Mouse (Mus musculus) heart, adult 2 months (tissue): ENCODE measurements around the gene Map1lc3b. TPM values are rescaled to one million over a fixed set of nuclear protein-coding genes. Genes with fewer than 3 reads are reported as not detected.

ENCODE experiments used
- DNase-seq, 2 experiments: peaks; one replicate each; pipeline ENCODE4 v3.0.0; 2021
- H3K27ac ChIP-seq: fragments of 200-600 bp; 2 replicates; pipeline ENCODE4 v1.8.1; 2022
- H3K27me3 ChIP-seq: fragments of 200-500 bp; 2 replicates; pipeline ENCODE4 v1.6.1; 2012; ENCODE audit warnings: mild to moderate bottlenecking, low read length, inconsistent platforms, mixed read lengths; ENCODE audit not compliant: control insufficient read depth, insufficient read depth
- H3K36me3 ChIP-seq: fragments of 200-500 bp; 2 replicates; pipeline ENCODE4 v1.6.1; 2012; ENCODE audit warnings: low read length, inconsistent platforms; ENCODE audit not compliant: control insufficient read depth, insufficient read depth
- H3K4me1 ChIP-seq: fragments of 200-500 bp; 2 replicates; pipeline ENCODE4 v1.6.1; 2011; ENCODE audit warnings: low read length; ENCODE audit not compliant: control insufficient read depth, insufficient read depth
- H3K4me3 ChIP-seq: fragments of 200-600 bp; 2 replicates; pipeline ENCODE4 v1.8.1; 2022
- H3K79me2 ChIP-seq: fragments of 200-500 bp; replicated peaks from 2 replicates; pipeline ENCODE4 v1.6.1; 2012; ENCODE audit warnings: mild to moderate bottlenecking, inconsistent platforms, low read length, moderate library complexity, mixed read lengths; ENCODE audit not compliant: control insufficient read depth, insufficient read depth
- H3K9ac ChIP-seq: fragments of 200-500 bp; 2 replicates; pipeline ENCODE4 v1.6.1; 2012; ENCODE audit warnings: low read depth, mild to moderate bottlenecking, control low read depth, inconsistent platforms, low read length, mixed read lengths
- CTCF ChIP-seq: fragments of 200-600 bp; IDR thresholded peaks from 2 replicates; pipeline ENCODE4 v1.8.1; 2022; ENCODE audit warnings: antibody characterized with exemption, mild to moderate bottlenecking, moderate library complexity
- EP300 ChIP-seq: fragments of 200-500 bp; IDR thresholded peaks from 2 replicates; pipeline ENCODE4 v1.6.1; 2011; ENCODE audit warnings: low read depth, low read length, control low read depth; ENCODE audit not compliant: insufficient read depth
- POLR2A ChIP-seq: fragments of 200-500 bp; IDR thresholded peaks from 2 replicates; pipeline ENCODE4 v1.6.1; 2011; ENCODE audit warnings: mild to moderate bottlenecking, low read depth, low read length, control low read depth; ENCODE audit not compliant: insufficient read depth
- WGBS: fragments of 180-500 bp; shearing (Covaris S2); methylation state at CpG from one replicate; pipeline ENCODE4 v1.1.7; 2018; 5-methylcytosine and 5-hydroxymethylcytosine counted together
- intact Hi-C: fragments of 180-260 bp; cut with DNase I; formaldehyde crosslinking; loops from one replicate; pipeline ENCODE4 v1.15.1; 2025
- polyA plus RNA-seq: library from polyadenylated mRNA; depleted of rRNA; stranded (reverse); fragments of >200 nt; gene quantifications from 2 replicates; pipeline ENCODE4 v1.2.3, GENCODE M21; 2012
- total RNA-seq, 2 experiments: library from RNA; stranded (reverse); gene quantifications; 2 replicates each; pipeline ENCODE4 v1.2.3; 2021

Map1lc3b gene
- total and polyA plus RNA-seq, 3 experiments, result 129 to 277 (median 235) TPM

GRCm38 (mm10) chr8:121583653-121584052, 6.5 kb upstream of the Map1lc3b start:
- Histone ChIP-seq H3K4me3 (no peak overlapping the region), H3K27ac (no peak overlapping the region), H3K36me3 (no peaks in the 10 kb centered on the region), H3K27me3 (no peaks in the 10 kb centered on the region), H3K4me1 (peaks cover 3% of the 10 kb centered on the region), H3K79me2 (no peaks in the 10 kb centered on the region), H3K9ac (no peak overlapping the region)
- 38% methylated on average over 8 of the region's 8 CpGs for WGBS
- intact Hi-C loops, result no loop called here
- DNase-seq, result peak in 1 of 2 experiments; percentile 48
- TF ChIP-seq CTCF (no peak), EP300 (no peak), POLR2A (no peak)

- H3K27ac ChIP-seq, result peak overlapping the region; percentile 100
- peaks cover 5% of the 10 kb centered on the region for H3K4me1 ChIP-seq
- no peak overlapping the region; the same call in 1 of the 2 replicates for H3K9ac ChIP-seq
- no peak for DNase-seq
- no peaks in the 10 kb centered on the region for H3K36me3 ChIP-seq
- 33% methylated on average over 13 of the region's 13 CpGs for WGBS
- peak overlapping the region; percentile 61 for H3K4me3 ChIP-seq
- no peaks in the 10 kb centered on the region for H3K27me3 ChIP-seq
- intact Hi-C loops, result no loop called here
- TF ChIP-seq POLR2A (no peak), EP300 (no peak), CTCF (no peak)
- no peaks in the 10 kb centered on the region for H3K79me2 ChIP-seq
These were observed 5.4 kb upstream of the Map1lc3b start for GRCm38 (mm10) chr8:121584730-121585129.

GRCm38 (mm10) chr8:121585159-121585825, 4.9 kb upstream of the Map1lc3b start:
- intact Hi-C loops, result no loop called here
- H3K27ac ChIP-seq, result peak overlapping the region; percentile 100

GRCm38 (mm10) chr8:121588750-121589149, 1.4 kb upstream of the Map1lc3b start:
- DNase-seq, result no peak
- H3K79me2 ChIP-seq, result peaks cover 9% of the 10 kb centered on the region
- intact Hi-C loops, result no loop called here
- no peak overlapping the region for H3K9ac ChIP-seq
- TF ChIP-seq POLR2A, result no peak
- TF ChIP-seq CTCF, result no peak
- no peak for TF ChIP-seq EP300
- peaks cover 5% of the 10 kb centered on the region; the same call in 1 of the 2 replicates for H3K36me3 ChIP-seq
- WGBS, result 78% methylated on average over 4 of the region's 4 CpGs
- H3K4me3 ChIP-seq, result no peak overlapping the region
- no peak overlapping the region for H3K27ac ChIP-seq
- H3K4me1 ChIP-seq, result peaks cover 22% of the 10 kb centered on the region
- no peaks in the 10 kb centered on the region for H3K27me3 ChIP-seq

More at GRCm38 (mm10) chr8:121585159-121585825, 4.9 kb upstream of the Map1lc3b start:
- Histone ChIP-seq H3K4me1 (peaks cover 6% of the 10 kb centered on the region), H3K27me3 (no peaks in the 10 kb centered on the region), H3K79me2 (no peaks in the 10 kb centered on the region), H3K36me3 (no peaks in the 10 kb centered on the region), H3K4me3 (peak overlapping the region; percentile 61), H3K9ac (peak overlapping the region; percentile 80)
- WGBS, result 1% methylated on average over 47 of the region's 47 CpGs
- TF ChIP-seq POLR2A, result peak; percentile 99
- peak; percentile 82; the same call in 1 of the 2 replicates for TF ChIP-seq EP300
- no peak for TF ChIP-seq CTCF
- peak; percentile 99 to 100 for DNase-seq

GRCm38 (mm10) chr8:121589205-121589726, 895 bp upstream of the Map1lc3b start:
- H3K9ac ChIP-seq, result no peak overlapping the region
- peaks cover 9% of the 10 kb centered on the region for H3K79me2 ChIP-seq
- intact Hi-C loops, result no loop called here
- H3K4me1 ChIP-seq, result peaks cover 25% of the 10 kb centered on the region
- H3K4me3 ChIP-seq, result no peak overlapping the region
- H3K27ac ChIP-seq, result no peak overlapping the region; the same call in 1 of the 2 replicates
- H3K36me3 ChIP-seq, result peaks cover 5% of the 10 kb centered on the region; the same call in 1 of the 2 replicates
- no peaks in the 10 kb centered on the region for H3K27me3 ChIP-seq
- DNase-seq, result no peak
- TF ChIP-seq CTCF (no peak), EP300 (no peak), POLR2A (no peak)
- WGBS, result 29% methylated on average over 2 of the region's 2 CpGs
